Mouse (Mus musculus): ENCODE data around the gene Sprr2a1.
"Not testable (repeated sequence)": the region's sequence is repeated elsewhere in the genome, so short reads cannot be mapped to it uniquely, and the experiment has no call there.

DNA sequence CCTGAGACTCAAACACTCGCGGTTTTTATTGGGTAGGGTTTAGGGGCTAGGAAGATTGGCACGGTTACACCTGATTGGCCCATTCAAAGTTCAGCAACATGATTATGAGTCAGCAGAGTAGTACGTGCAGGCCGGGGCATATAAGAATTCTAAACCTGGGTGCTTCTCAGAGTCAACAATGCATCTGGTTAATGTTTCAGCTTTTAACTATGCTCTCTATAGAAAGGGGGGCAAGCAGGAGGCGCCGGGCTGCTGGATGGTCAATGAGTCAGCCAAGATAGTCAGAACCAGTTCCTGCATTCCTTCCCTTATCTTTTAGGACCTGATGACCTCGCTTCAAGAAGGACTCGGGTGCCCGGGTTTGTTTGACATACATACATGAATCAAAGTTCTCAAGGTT is 30.6 kb downstream of the Sprr2a1 start:
- not testable (repeated sequence) for TF ChIP-seq CTCF (conservative IDR thresholded peaks at IDR 0.05; ENCODE audit: low read length); NANOG (IDR thresholded peaks at IDR 0.05; ENCODE audit: borderline replicate concordance, low read length)

Data from E14TG2a.4 (cell line).